Mouse (Mus musculus) thymus, adult 2 months (tissue): ENCODE measurements around the gene Surf1. TPM values are rescaled to one million over a fixed set of nuclear protein-coding genes. Genes with fewer than 3 reads are reported as not detected.

Experiments
- DNase-seq: peaks from one replicate; pipeline ENCODE4 v3.0.0; 2021
- H3K27ac ChIP-seq: fragments of 200-500 bp; 2 replicates; pipeline ENCODE4 v1.5.1; 2012; ENCODE audit warnings: low read length, control low read depth; ENCODE audit not compliant: control insufficient read depth, insufficient read depth
- H3K27me3 ChIP-seq: fragments of 200-500 bp; 2 replicates; pipeline ENCODE4 v1.6.1; 2012; ENCODE audit warnings: mild to moderate bottlenecking, low read length, moderate library complexity, mixed read lengths; ENCODE audit not compliant: control insufficient read depth, insufficient read depth
- H3K36me3 ChIP-seq: fragments of 200-500 bp; 2 replicates; pipeline ENCODE4 v1.6.1; 2012; ENCODE audit warnings: mild to moderate bottlenecking, low read length, moderate library complexity; ENCODE audit not compliant: control insufficient read depth, insufficient read depth
- H3K4me1 ChIP-seq: fragments of 200-500 bp; replicated peaks from 2 replicates; pipeline ENCODE4 v1.6.1; 2012; ENCODE audit warnings: low read length; ENCODE audit not compliant: control insufficient read depth, insufficient read depth
- H3K4me3 ChIP-seq: fragments of 200-500 bp; 2 replicates; pipeline ENCODE4 v1.5.1; 2012; ENCODE audit warnings: mild to moderate bottlenecking, low read length, control low read depth, moderate library complexity; ENCODE audit not compliant: control insufficient read depth, insufficient read depth
- CTCF ChIP-seq: fragments of 200-500 bp; IDR thresholded peaks from 2 replicates; pipeline ENCODE4 v1.5.1; 2012; ENCODE audit warnings: mild to moderate bottlenecking, control low read depth, low read length, moderate library complexity, borderline replicate concordance; ENCODE audit not compliant: control insufficient read depth, poor library complexity, insufficient read depth; ENCODE audit errors: extremely low read depth
- POLR2A ChIP-seq: fragments of 200-500 bp; IDR thresholded peaks from 2 replicates; pipeline ENCODE4 v1.6.1; 2012; ENCODE audit warnings: mild to moderate bottlenecking, low read length, control low read depth, moderate library complexity; ENCODE audit not compliant: control insufficient read depth, poor library complexity, insufficient read depth; ENCODE audit errors: extremely low read depth
- WGBS: fragments of 180-500 bp; shearing (Covaris S2); methylation state at CpG from one replicate; pipeline ENCODE4 v1.1.7; 2018; 5-methylcytosine and 5-hydroxymethylcytosine counted together
- polyA plus RNA-seq: library from polyadenylated mRNA; depleted of rRNA; stranded (reverse); fragments of >200 nt; gene quantifications from 2 replicates; pipeline ENCODE4 v1.2.3, GENCODE M21; 2012

Gene Surf1
- polyA plus RNA-seq, 1 experiment, result 78.5 TPM

DNA sequence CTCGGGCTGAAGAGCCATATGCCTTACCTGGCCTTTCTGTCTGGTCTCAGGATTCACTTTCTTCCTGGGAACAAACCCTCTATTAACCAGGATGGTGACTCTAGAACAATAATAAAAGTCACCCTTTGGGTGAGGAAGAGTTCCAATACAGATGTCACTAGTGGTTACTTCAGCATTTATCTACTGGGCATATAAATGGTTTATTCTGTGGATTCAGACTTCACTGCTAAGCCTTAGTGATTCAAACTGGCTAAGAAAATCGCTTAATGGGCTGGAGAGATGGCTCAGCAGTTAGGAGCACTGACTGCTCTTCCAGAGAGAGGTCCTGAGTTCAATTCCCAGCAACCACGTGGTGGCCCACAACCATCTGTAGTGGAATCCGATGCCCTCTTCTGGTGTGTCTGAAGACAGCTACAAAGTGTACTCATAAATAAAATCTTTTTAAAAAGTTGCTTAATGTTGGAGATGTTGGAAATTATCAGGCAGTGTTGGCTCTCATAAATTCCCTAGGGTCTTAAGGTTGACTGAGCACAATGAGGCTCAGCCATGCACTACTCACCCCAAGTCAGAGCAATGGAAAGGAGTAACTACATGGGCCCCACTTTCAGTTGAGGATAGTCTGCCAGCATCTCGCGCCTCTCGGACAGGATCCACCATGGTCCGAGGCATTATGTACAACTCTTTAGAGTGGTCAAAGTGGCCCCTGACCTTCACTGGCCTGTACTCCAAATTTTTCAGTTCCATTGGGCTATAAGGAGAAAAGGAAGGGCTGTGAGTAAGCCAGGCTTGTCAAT is 2.0 kb downstream of the Surf1 start:
- no peak for DNase-seq
- peaks cover 26% of the 10 kb centered on the region for H3K36me3 ChIP-seq
- no peaks in the 10 kb centered on the region for H3K27me3 ChIP-seq
- WGBS, result 89% methylated on average over 8 of the region's 8 CpGs
- H3K4me3 ChIP-seq, result no peak overlapping the region
- peaks cover 39% of the 10 kb centered on the region for H3K4me1 ChIP-seq
- TF ChIP-seq POLR2A (no peak), CTCF (no peak)
- no peak overlapping the region for H3K27ac ChIP-seq

DNA sequence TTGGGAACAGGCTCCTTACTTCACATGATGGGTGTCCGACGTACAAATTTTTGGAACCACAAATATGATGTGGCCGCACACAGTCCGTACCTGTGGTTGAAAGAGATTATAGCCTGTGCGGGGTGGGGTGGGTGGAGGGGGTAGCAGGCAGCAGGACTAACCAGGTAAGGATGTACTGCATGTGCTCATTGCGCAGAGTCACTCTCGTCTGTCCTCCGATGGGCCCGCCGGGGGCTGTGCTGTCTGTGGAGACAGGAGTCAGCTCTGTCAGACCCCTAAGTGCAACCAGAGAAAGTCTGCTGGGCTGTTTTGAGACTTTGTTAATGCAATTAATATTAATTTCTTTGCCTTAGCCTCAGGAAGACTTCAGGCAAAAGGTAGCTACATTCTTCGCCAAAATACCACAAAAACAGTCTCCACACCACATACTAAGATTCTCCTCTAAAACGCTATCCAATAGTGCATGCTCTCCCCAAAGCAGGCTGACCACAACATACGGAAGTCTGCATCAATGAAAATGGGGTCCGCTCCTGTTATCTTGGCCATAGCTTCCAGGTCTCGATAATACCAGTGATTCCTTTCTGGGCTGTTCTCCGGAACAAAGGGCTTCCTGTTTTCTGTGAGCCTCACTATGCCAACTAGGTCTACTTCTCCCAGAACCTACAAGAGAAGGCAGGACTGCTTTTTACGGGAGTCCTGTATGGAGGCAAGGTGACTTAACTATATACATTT is 2.7 kb downstream of the Surf1 start:
- Histone ChIP-seq H3K4me1 (peaks cover 44% of the 10 kb centered on the region), H3K36me3 (peaks cover 23% of the 10 kb centered on the region), H3K27me3 (no peaks in the 10 kb centered on the region), H3K4me3 (no peak overlapping the region), H3K27ac (no peak overlapping the region)
- 98% methylated on average over 17 of the region's 17 CpGs for WGBS
- DNase-seq, result no peak
- TF ChIP-seq POLR2A (no peak), CTCF (no peak)

DNA sequence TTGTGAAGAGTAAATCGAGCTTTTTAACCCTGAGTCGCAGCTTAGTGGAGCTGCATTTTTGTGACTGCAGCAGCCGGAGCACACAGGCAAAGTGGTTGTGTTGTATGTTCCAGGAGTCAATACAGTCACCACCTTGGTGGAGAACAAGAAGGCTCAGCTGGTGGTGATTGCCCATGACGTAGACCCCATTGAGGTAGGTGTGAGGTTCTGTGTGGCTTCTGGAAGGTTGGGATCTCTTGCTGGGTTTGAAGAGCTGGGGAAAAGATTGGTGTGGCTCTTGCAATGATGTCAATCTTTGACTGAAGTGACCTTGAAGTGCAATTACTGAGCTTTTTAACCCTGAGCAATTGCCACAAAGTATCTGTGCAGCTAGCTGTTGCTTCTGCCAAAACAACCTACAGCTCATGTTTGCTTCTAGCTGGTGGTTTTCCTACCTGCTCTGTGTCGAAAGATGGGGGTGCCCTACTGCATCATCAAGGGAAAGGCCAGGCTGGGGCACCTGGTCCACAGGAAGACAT is 4.0 kb downstream of the Surf1 start:
- Histone ChIP-seq H3K36me3 (peaks cover 23% of the 10 kb centered on the region), H3K27ac (no peak overlapping the region), H3K27me3 (no peaks in the 10 kb centered on the region), H3K4me1 (peaks cover 44% of the 10 kb centered on the region), H3K4me3 (peak overlapping the region; percentile 84; the same call in 1 of the 2 replicates)
- no peak for DNase-seq
- WGBS, result 81% methylated on average over 5 of the region's 5 CpGs
- no peak for TF ChIP-seq CTCF
- no peak for TF ChIP-seq POLR2A

DNA sequence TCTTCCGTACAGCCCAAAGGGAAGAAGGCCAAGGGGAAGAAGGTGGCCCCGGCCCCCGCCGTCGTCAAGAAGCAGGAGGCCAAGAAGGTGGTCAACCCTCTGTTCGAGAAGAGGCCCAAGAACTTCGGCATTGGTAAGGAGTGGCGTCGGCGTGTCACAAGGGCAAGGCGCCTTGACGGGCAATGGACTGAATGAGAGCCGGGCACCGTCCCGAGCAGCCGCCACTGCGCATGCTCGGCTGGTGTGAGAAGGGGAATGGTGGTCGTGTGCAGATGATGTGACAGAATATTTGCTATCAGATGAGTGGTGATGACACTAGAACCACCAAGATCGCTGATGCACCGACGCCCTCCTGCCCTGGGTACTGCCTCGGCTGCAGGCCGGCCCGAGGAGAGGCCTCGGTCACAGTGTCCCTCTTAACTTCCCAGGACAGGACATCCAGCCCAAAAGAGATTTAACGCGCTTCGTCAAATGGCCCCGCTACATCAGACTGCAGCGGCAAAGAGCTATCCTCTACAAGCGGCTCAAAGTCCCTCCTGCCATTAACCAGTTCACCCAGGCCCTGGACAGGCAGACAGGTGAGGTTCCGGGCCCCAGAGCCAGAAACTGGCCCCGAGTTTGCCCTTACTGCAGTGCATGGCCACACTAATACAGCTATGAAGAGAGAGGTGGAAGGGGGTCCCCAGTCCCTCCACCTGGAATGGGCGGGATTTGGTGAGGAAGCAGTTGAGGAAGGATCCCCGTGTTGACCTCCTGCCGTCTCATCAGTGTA is 5.2 kb downstream of the Surf1 start:
- Histone ChIP-seq H3K27ac (peak overlapping the region; percentile 13), H3K4me1 (peaks cover 35% of the 10 kb centered on the region), H3K27me3 (no peaks in the 10 kb centered on the region), H3K4me3 (peak overlapping the region; percentile 84), H3K36me3 (peaks cover 23% of the 10 kb centered on the region)
- under 1% methylated on average over 37 of the region's 37 CpGs for WGBS
- no peak for TF ChIP-seq CTCF
- no peak for TF ChIP-seq POLR2A
- DNase-seq, result no peak

DNA sequence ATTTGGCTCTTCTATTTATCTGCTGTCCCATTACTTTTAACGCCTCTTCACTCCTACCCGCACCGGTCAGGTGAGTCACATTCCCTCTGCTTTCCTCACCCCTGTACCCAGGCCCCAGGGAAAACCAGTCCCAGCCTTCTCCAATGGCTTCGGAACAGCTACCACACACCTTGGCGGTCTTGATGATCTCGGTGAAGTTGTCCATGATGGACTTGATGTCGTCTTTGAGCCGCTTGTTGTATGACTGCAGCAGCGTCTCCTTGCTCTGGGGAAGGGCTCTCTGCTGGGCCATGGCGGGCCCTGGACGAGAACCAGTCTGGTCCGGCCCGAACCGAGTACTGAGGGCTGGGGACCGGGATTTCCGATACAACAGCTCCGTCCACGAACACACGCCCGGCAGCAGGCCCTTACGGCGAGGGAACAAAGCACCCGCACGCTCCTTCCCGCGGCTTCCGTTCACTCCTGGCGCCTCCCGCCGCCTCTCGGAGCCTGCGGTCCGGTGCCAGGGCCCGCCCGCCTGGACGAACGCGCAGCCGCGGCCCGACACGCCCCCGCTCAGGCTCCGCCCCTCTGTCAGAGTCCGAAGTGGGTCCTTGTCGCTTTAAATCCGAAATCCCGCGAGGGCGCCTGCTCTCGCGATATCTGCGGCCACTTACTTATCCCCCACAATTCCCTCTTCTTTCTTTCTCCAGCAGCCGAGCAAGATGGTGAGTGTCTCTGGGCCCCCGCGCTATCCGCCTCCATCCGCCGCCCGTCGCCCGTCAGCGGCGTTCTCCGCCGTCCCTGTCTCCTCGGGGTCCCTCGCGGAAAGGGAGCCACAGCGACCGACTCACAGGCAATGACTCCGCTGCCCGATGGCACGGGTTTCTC is 6.0 kb downstream of the Surf1 start, which contains the start of the genes Med22 and Rpl7a:
Gene Med22, minus strand, starts transcription at position 554 of the 870 bp plus-strand sequence.
Gene Rpl7a, plus strand, starts transcription at position 641 of the 870 bp plus-strand sequence.
- TF ChIP-seq CTCF, result 0 out of 2 replicates have a peak, but pooled peaks have one; percentile 39
- peak; percentile 94 for TF ChIP-seq POLR2A
- under 1% methylated on average over 74 of the region's 74 CpGs for WGBS
- H3K4me3 ChIP-seq, result peak within 1 kb of the TSS; percentile 84
- no peaks in the 10 kb centered on the region for H3K27me3 ChIP-seq
- H3K4me1 ChIP-seq, result peaks cover 31% of the 10 kb centered on the region
- peak within 1 kb of the TSS; percentile 13 for H3K27ac ChIP-seq
- peak; percentile 99 for DNase-seq
- peaks cover 23% of the 10 kb centered on the region for H3K36me3 ChIP-seq

DNA sequence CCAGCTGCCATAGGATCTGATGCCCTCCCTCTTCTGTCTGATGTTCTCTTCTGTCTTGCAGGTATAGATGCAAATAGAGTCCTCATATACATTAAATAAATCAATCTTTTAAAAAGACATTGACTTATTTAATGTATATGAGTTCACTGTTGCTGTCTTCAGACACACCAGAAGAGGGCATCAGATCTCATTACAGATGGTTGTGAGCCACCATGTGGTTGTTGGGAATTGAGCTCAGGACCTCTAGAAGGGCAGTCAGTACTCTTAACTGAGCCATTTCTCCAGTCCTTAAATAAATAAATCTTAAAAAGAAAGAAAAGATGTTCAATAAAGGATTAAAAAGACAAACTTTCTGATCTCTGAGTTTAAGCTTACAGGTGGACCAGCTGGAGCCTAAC is 6.9 kb downstream of the Surf1 start:
- no peak overlapping the region for H3K4me3 ChIP-seq
- H3K27ac ChIP-seq, result no peak overlapping the region
- no peaks in the 10 kb centered on the region for H3K27me3 ChIP-seq
- DNase-seq, result no peak
- H3K36me3 ChIP-seq, result peaks cover 23% of the 10 kb centered on the region
- TF ChIP-seq POLR2A (no peak), CTCF (no peak)
- H3K4me1 ChIP-seq, result peaks cover 28% of the 10 kb centered on the region
